Mouse (Mus musculus) inflammation-experienced regulatory T-cells (primary cell): ENCODE results near the gene Nit2. TPM values are rescaled to one million over a fixed set of nuclear protein-coding genes. Genes with fewer than 3 reads are reported as not detected.

Source experiments
- polyA plus RNA-seq, 2 experiments: library from polyadenylated mRNA; unstranded; fragments of 100-300 nt; shearing (Covaris generic); gene quantifications; one replicate each; pipeline ENCODE4 v1.2.1; 2017

Nit2 gene
- 10 to 100 TPM; 23.3 to 31.8 TPM for polyA plus RNA-seq

DNA sequence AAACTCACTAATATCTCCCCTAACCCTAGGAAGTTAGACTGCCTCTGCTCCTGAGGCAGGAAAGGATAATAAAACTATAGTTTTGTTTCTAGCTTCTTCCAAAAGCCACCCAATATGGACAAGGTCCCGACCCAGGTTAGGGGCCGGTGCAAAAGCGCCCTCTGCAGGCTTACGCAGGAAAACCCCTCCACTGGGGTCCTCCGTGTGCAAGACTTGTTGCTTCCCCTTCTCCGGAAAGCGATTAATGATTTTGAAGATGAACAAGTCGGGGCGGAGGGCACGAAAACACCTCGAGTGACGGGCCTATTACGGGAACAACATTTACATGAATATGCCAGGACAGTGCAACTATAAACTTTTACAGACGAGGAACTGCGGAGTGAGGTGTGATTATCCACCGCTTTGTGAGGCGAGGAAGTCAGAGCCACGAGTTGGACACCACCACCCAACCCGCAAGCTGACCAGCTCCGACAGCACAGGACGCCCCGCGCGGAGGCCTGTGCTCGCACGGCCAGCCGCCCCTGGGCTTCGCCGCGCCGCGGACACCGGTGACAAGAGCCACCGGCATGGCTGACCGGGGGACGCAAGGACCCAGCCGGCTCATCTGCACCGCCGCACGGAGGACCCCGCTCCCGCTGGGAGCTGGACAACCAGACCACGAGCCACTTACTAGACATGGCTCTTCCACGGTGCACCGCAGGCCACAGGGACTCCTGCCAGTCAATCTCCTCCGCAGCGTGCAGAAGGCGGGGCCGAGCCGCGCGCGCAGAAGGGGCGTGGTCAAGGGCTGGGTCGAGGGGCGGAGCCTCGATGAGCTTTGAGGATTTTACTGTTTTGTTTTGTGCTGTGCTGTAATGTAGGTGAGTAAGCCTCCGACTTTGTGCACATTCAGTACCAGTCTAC, at the start of gene Nit2:
Gene Nit2, minus strand, starts transcription at position 731 of the 903 bp plus-strand sequence.

DNA sequence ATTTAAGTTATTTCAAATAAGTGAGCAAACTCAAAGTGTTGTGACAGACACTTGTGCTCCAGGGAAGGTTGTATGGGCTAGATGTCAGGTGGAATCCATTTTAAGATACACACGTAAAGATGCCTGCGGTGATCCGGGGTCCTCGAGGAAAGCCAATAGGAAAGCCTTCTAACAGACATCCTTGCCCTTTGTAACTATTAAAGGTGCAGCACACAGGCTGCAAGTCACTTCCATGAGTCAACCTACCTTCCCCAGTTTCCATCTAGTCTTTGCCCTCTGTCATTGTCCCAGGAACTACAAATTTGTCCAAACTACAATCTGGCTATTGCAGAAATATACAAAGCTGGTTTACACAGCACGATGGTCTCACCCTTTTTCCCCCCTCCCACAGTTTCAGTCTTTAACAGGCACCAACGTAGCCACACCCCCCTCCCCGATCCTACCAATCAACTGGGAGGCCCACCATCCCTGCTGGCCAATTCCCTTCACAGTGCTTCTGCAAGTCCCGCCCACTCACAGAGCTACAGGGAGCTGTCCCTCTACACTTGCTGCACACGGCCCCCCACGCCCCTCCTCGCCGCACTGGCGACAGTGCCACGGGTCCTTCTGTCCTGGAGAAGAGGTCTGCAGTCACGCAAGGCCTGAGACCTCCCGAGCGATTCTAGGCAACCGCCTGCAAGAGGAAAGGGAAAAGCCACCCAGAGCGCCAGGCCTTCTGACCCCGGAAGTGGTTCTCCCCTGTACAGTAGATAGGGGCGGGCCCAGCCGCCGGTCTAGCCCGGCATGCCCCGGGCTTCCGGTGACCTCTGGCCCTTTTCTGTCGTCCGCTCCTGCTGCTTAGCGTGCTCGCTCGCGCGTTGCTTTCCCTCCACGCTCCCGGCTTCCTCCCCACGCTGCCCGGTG, 46.0 kb downstream of the Nit2 start, which contains the start of gene Tomm70a:
Gene Tomm70a, plus strand, starts transcription at position 791 of the 903 bp plus-strand sequence.

Other genes starting within 250 kb of the Nit2 start
- not detected for gene Lnp1, start 239.3 kb downstream of the Nit2 start, polyA plus RNA-seq
- gene Tmem45a2, start 96.0 kb downstream of the Nit2 start, polyA plus RNA-seq: not detected
- 10 to 100 TPM; 47.9 to 49.9 TPM for gene Tomm70a, start 45.6 kb downstream of the Nit2 start, polyA plus RNA-seq
- gene Tbc1d23, start 64.2 kb upstream of the Nit2 start, polyA plus RNA-seq: 10 to 100 TPM; 22.9 to 25.7 TPM
- under 1 TPM; 0.19 to 0.34 TPM for gene Tmem30c, start 125.5 kb upstream of the Nit2 start, polyA plus RNA-seq
- 10 to 100 TPM; 25.3 to 85.2 TPM for gene Filip1l, start 185.8 kb upstream of the Nit2 start, polyA plus RNA-seq